Mouse (Mus musculus): ENCODE data around the gene Cxcr5.
A peak's percentile ranks its signal among the peaks of the same experiment; 100 is the strongest.

Gene Cxcr5

DNA sequence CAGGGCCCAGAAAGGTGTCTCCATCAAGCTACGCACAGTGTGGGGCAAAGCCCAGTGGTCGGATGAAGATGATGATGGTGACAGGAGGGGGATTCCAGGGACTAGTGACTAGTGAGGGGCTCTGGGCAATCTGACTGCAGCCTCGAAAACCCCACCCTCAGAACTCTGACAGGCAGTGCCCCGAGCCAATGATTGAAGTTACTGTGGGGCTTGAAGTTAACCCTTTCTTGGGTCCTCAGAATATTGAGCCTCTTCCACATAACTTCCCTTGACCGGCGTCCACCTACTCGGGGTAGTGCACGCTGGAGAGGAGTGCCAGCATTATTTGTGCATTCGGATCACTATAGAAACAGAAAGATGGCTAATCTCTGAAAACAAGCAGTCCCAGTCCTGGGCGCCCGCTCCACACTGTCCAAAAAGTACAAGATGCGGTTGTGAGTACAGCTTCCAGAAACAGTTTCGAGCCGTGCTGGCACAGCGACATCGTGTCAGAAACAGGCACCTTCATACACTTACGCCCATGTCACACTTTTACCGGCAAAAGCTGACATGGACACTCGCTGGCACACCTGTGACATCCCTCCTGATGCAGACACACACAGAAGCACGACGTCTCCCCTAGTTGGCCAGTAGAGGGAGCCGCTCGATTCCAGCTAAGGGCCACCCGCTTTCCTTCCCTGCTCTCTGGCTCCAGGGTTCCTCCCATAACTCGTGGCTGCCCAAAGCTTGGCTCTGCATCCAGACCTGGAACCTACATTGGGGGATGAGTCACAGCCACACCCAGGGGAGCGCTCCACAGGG lies 81.8 kb downstream of the Cxcr5 start:
- DNase-seq (ENCODE audit: low spot score) = peak; percentile 94

DNA sequence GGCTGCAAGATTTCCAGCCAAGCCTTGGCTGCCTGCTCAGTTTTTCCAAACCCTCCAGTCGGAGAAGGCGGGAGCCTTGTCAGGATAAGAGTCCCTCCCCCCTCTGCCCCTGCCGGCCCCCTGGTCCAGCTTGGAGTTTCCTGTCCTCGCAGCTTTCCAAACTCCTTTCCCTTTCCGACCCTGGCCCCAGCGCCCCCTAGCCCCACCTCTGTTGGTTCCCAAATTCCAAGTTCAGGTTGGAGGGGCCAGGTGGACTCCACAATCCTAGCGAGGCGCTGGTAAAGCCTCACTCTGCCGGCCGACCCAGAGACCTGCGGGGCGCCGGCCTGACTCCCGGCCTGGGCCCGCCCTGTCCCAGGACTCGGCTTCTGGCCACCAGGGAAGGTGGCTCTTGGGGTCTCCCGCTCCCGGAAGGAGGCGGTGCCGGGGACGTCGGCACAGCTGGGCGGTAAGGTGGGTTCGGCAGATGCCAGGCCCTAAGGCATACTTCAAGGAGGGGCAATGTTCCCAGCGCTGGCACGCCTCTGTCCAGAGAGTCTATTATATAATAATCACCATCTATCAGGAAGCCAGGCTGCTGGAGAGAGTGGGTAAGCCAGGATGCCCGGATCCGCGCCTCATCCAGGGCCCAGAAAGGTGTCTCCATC lies 82.6 kb downstream of the Cxcr5 start:
- DNase-seq (ENCODE audit: low spot score) = peak; percentile 88

DNA sequence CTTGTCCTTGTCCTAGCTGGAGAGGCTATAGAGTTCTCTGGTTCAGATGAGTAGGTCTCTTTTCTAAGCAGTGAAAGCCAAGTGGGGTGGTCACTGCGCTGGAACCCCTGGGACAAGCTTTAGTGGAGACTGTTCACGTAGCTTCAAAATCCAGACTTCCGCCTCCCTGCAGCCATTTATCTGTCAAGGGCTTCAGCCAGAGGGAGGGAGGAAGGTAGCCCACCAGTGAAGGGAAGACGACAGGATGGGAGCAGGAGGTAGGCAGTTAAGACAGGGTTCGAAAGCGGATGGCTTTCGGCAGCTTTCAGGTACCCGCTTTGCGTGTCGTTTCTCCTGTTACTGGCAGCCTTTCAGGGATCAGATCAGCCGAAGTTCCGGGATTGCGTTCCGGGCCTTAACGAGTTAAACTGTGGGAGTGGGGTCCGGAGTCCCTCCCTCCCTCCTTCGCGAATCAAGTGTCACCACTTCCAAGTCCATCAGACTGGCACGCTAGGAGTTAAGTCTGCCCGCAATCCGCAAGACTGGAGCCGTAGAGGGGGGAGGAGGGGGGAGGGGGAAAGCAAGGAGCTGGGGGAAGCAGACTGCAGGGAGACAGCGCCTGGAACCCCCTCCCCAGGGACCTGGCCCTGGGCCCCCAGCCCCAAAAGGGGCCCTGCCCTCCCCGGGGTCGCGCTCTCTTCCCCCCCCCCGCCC lies 83.3 kb downstream of the Cxcr5 start:
- peak; percentile 83 for DNase-seq (ENCODE audit: low spot score)

DNA sequence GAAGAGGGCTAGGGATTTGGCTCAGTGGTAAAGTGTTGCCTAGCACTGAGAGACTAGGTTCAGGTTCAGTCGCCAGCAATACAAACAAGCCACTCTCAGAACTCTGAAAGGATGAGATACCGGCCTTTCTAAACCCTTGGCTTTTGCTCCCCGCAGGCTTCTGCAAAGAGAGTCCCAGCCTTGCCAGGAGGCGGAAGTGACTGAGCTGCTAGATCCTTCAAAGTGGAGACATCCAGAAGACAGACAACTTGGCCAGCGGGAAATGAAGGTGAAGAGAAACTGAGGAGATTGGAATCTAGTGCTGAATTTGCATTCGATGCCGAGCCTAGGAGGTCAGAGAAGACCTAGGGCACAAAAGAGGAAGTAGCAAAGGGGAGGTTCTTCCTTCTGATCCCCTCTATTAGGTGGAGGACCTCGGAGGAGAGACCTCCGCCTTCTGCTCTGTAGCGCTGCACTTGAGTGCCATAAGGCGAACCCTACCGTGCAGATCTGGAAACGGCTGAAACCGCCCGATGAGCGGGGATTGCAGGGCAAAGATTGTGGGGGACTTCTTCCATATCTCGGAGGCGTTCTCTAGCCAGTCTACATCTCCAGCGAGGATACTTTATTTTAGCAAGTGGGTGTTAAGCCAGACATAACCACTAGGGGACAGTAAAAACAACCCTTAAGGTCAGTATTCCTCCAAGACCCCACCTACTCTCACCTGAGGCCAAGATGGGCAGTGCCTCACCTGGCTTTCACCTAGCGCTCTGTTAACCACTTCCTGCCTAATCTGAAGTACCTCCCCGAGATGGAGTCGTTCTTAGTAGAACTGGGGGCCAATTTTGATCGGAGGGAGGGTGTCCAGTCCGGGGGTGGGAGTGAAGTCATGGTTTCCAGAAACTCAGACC lies 84.1 kb downstream of the Cxcr5 start:
- peak; percentile 85 for DNase-seq (ENCODE audit: low spot score)

DNA sequence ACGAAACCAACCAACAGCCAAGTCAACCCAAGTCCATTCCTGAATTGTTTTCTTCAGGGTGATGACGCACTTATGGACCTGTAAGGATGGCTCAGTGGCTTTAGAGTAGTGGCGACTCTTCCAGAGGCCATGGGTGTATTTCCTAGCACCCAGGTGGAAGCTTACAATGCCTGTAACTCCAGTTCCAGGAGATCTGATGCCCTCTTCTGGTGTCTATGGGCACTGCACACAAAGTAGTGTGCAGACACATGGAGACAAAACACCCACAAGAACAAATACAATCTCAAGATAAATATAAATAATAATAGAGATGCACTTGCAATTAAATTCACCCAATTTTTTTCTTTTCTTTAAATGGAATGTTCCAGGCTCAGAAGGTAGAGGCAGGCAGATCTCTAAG lies 85.7 kb downstream of the Cxcr5 start:
- no peak for DNase-seq (ENCODE audit: low spot score)

DNA sequence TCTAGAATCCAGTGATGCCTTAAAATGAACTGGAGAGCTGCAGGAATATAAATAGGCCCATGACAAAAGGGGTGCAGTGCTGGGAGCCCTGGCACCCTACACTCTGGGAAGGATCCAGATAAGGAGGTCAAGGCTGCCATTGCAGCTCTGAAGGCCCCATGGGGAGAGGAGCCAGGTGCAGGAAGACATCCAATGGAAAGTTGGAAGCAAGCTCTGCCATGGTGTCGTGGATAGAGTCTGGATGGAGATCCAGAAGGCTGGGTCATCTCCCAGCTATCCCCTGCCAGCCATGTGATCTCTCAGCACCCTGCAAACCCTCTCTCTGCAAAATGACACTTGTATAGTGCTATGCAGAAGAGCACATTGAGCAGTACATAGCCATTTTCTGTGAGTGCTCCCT lies 87.3 kb downstream of the Cxcr5 start:
- no peak for DNase-seq (ENCODE audit: low spot score)

DNA sequence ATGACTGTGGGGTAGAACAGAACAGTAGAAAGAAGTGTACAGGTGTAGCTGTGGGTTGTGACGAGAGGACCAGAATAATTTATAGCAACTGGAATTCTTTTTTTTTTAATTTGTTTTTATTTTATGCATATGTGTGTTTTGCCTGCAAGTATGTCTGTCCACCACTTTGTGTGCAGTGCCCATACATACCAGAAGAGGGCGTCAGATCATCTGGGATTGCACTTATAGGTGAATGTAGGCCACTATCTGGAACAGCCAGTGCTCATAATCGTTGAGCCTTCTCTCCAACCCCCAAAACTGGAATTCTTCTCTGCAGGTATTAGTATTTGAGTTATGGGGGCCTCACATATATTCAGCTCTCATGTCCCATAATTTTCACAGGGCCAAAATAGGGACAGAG lies 88.5 kb downstream of the Cxcr5 start:
- DNase-seq (ENCODE audit: low spot score) = no peak

DNA sequence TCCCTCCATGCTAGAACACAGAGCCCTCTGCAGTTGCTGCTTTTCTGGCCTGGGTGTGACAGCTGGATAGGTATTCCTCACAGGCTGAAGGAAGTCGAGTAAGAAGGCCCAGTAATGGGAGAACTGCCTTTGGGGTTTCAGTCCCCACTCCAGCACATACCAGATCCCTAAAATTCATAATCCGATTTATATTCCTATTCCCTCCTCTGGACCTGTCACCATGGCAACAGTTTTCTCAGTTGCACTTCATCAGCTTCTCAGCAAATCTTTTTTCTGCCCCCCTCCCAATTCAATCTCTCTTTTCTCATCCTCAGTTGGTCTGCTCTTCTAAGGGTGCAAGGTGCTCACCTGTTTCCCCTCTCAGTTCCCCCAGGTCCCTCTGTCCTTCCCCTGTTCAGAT lies 92.9 kb downstream of the Cxcr5 start:
- no peak for DNase-seq (ENCODE audit: low spot score)

DNA sequence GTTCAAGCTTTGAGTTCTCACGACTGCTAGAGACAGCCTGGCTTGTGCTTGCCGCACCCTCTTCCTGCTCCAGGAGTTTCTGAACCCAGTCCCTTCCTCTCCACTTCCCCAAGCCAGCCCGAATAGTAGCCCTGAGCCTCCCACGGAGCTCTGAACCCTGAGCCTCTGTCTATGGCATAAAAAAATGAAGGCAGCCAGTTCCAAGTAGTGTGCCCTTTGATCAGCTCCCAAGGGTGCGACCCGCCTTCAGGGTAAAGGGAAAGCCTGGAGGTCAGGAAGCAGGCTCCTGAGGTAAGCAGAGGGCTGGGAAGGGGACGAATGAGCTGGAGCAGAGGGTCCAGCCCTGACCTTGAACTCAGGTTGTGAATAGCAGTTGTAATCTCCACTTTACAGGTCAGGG lies 93.5 kb downstream of the Cxcr5 start:
- DNase-seq (ENCODE audit: low spot score) = no peak

DNA sequence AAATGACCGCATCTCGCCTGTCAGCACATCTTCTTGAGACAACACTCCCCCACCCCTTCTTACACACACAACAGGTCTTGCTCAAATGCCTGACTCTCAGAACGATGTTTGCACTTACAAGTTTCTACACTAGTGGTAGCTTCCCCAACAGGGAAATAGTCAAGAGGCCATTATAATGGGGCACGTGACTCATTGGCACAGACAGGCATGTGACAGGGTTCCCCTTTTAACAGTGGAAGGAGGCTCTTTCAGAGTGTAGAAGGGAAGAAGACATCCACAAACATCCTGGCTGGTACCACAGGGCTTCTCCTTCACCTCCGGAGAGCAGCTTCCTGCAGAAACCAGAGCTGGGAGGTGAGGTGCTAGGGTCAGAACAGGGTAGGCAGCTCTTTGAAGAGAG lies 99.7 kb downstream of the Cxcr5 start:
- DNase-seq (ENCODE audit: low spot score) = no peak
